Mouse (Mus musculus): ENCODE results near the gene Gtdc1.

DNA sequence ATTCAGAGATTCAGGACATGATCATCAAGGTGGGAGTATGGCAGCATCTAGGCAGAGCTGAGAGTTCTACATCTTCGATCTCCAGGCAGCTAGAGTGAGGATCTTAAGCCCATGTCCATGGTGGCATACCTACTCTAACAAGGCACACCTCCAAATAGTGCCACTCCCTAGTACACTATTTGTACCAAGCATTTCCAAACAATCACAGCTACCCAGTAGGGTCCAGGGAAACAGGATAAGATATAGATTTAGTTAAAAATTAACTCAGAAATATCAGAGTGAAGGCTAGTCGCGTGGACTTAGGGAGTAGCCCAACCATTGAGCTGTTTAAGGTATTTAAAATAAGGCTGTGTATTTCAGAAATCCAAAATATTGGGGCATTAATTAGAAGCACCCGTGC lies 82.0 kb downstream of the Gtdc1 start:
- TF ChIP-seq MYOD1 (IDR thresholded peaks at IDR 0.05; ENCODE audit: control insufficient read depth in 1 of 3, insufficient read length in 2 of 3, low read depth in 2 of 3) (no peak), CEBPB (IDR thresholded peaks at IDR 0.05; ENCODE audit: insufficient read depth, poor library complexity, severe bottlenecking) (no peak), POLR2A (IDR thresholded peaks at IDR 0.05; ENCODE audit: insufficient read length, low read depth) (no peak), POLR2AphosphoS2 (IDR thresholded peaks at IDR 0.05; ENCODE audit: insufficient read length, low read depth) (no peak)
